Mouse (Mus musculus) liver, adult 2 months (tissue): ENCODE measurements around the gene Cbwd1. TPM values are rescaled to one million over a fixed set of nuclear protein-coding genes. Genes with fewer than 3 reads are reported as not detected.

ENCODE experiments used
- DNase-seq: peaks from one replicate; pipeline ENCODE4 v3.0.0-alpha.2; 2011; ENCODE audit warnings: low read depth, low spot score; ENCODE audit errors: extremely low read depth
- H3K27ac ChIP-seq: fragments of 200-500 bp; replicated peaks from 2 replicates; pipeline ENCODE4 v1.5.1; 2012; ENCODE audit warnings: low read depth, mild to moderate bottlenecking, control low read depth, inconsistent platforms, low read length; ENCODE audit not compliant: insufficient read depth
- H3K27me3 ChIP-seq: fragments of 200-500 bp; 2 replicates; pipeline ENCODE4 v1.6.1; 2012; ENCODE audit warnings: mild to moderate bottlenecking, moderate library complexity, low read length, inconsistent platforms; ENCODE audit not compliant: control insufficient read depth, insufficient read depth
- H3K36me3 ChIP-seq: fragments of 200-500 bp; 2 replicates; pipeline ENCODE4 v1.6.1; 2012; ENCODE audit warnings: low read length, inconsistent platforms; ENCODE audit not compliant: control insufficient read depth, insufficient read depth
- H3K4me1 ChIP-seq: fragments of 200-500 bp; 2 replicates; pipeline ENCODE4 v1.6.1; 2011; ENCODE audit warnings: low read length; ENCODE audit not compliant: control insufficient read depth, insufficient read depth
- H3K4me3 ChIP-seq: fragments of 200-500 bp; 2 replicates; pipeline ENCODE4 v1.5.1; 2011; ENCODE audit warnings: low read depth, mild to moderate bottlenecking, control low read depth, low read length, moderate library complexity; ENCODE audit not compliant: insufficient read depth
- H3K79me2 ChIP-seq: fragments of 200-500 bp; 2 replicates; pipeline ENCODE4 v1.6.1; 2012; ENCODE audit warnings: inconsistent platforms, mild to moderate bottlenecking, low read length, moderate library complexity; ENCODE audit not compliant: control insufficient read depth, insufficient read depth
- H3K9ac ChIP-seq: fragments of 200-500 bp; 2 replicates; pipeline ENCODE4 v1.6.1; 2012; ENCODE audit warnings: low read depth, mild to moderate bottlenecking, control low read depth, inconsistent platforms, low read length
- CTCF ChIP-seq: fragments of 200-500 bp; IDR thresholded peaks from 2 replicates; pipeline ENCODE4 v1.5.1; 2011; ENCODE audit warnings: low read depth, low read length, control low read depth
- POLR2A ChIP-seq: fragments of 200-500 bp; IDR thresholded peaks from 2 replicates; pipeline ENCODE4 v1.6.1; 2011; ENCODE audit warnings: low read length, control low read depth; ENCODE audit not compliant: insufficient read depth; ENCODE audit errors: extremely low read depth
- WGBS: fragments of 180-500 bp; shearing (Covaris S2); methylation state at CpG from one replicate; pipeline ENCODE4 v1.1.7; 2018; 5-methylcytosine and 5-hydroxymethylcytosine counted together
- polyA plus RNA-seq: library from polyadenylated mRNA; depleted of rRNA; stranded (reverse); fragments of >200 nt; gene quantifications from 2 replicates; pipeline ENCODE4 v1.2.3, GENCODE M21; 2012
- total RNA-seq: library from RNA; depleted of rRNA; stranded (reverse); fragments of >200 nt; gene quantifications from 2 replicates; pipeline ENCODE4 v1.2.3, GENCODE M21; 2014

Gene Cbwd1
- total and polyA plus RNA-seq, 2 experiments: 0.82 to 9.7 TPM

DNA sequence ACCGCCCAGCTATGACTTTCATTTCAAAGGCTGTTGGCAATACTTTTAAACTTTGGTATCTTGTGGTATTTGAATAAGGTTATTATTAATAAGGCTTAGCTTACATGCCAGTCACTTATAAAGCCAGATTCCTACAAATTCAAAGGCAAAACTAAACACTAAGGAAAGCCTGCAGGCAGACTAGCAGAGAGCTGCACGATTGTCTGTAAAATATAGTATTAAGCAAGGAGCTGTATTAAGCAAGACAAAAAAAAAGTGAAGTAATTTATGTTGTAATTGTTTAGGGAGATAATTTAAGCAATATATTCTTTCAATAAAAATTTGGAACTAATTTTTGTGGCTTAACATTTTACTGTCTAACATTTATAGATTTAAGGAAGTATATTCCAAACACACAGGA, 5.5 kb upstream of the Cbwd1 start:
- TF ChIP-seq CTCF (no peak), POLR2A (no peak)
- H3K36me3 ChIP-seq: no peaks in the 10 kb centered on the region
- 73% methylated on average over 2 of the region's 2 CpGs for WGBS
- H3K79me2 ChIP-seq: no peaks in the 10 kb centered on the region
- no peak overlapping the region for H3K9ac ChIP-seq
- H3K4me1 ChIP-seq: no peaks in the 10 kb centered on the region
- H3K27me3 ChIP-seq: no peaks in the 10 kb centered on the region
- H3K27ac ChIP-seq: no peak overlapping the region
- no peak overlapping the region for H3K4me3 ChIP-seq
- no peak for DNase-seq

DNA sequence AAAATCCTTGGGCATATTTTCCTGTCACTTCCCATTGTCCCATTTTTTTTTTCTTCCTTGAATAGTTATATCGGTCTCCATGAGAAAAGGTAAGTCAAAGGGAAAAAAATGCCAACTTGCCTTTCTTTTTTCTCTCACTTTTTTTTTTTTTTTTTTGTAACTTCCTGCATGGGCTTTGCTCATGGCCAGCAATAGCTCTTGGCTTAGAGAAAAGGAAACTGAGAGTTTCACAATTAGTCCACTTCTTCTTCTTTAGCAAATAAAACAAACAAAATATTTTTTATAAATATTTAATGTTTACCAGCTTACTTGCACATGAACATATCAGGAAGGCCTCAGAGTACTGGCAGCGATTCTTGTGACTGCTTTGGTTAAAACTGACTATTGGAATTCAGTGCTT, 4.8 kb upstream of the Cbwd1 start:
- Histone ChIP-seq H3K27me3 (no peaks in the 10 kb centered on the region), H3K4me3 (no peak overlapping the region), H3K27ac (no peak overlapping the region), H3K36me3 (no peaks in the 10 kb centered on the region), H3K4me1 (no peaks in the 10 kb centered on the region), H3K9ac (no peak overlapping the region), H3K79me2 (no peaks in the 10 kb centered on the region)
- peak; percentile 44 for DNase-seq
- WGBS: 48% methylated on average over 2 of the region's 2 CpGs
- TF ChIP-seq CTCF (no peak), POLR2A (no peak)

DNA sequence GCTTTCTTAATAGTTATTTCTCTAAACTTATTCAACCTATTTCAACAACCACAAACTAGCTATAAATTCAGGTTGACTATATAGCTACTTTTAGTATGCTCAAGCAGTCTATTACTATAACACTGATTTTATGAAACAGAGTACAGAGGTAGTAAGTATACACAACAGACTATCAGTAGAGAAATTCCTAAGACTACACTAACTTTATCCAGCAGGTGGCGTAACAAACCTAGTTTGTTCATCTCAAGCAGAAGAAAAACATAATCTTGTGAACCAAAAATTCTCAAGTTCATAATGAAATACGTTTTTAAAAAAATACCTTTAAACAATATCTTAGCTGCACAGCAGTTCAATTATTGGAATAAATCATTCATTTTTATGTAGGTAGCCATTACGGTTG, 2.9 kb downstream of the Cbwd1 start:
- 34% methylated on average over 3 of the region's 3 CpGs for WGBS
- Histone ChIP-seq H3K27me3 (no peaks in the 10 kb centered on the region), H3K4me1 (peaks cover 1% of the 10 kb centered on the region), H3K79me2 (no peaks in the 10 kb centered on the region), H3K36me3 (peaks cover 11% of the 10 kb centered on the region), H3K4me3 (no peak overlapping the region), H3K9ac (no peak overlapping the region), H3K27ac (no peak overlapping the region)
- no peak for TF ChIP-seq POLR2A
- TF ChIP-seq CTCF: 0 out of 2 replicates have a peak, but pooled peaks have one; percentile 10
- peak; percentile 63 for DNase-seq

DNA sequence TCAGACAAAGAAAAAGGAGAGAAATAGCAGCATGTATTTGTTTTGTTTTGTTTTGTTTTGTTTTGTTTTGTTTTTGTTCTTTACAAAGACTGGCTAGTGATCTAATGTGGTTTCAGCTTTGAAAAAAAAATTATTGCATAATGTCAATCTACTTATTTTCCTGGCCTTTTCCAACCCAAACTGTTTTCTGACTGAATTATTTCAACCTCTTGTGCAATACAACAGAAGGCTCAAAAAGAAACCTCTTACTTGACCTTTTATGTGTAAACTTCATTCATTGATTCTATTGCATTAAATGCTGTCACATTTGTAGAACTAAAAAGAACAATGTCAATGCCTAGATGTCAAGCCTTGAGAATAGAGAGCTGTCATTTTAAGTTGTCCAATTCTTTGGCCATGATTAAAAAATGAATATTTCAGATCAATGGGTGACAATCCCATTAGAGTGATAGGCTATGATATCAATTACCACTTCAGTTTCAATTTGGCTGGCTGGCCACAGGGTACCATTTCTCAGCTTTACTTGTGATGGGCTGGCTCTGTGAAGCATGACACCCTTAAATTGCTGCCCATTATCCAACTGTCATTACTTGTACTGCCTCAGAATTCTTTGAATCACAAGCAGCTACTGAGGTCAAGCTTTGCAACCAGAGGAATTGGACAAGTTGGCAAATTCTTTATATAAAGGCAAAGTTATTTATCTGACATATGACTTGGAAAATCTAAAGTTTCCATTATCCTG, 15.7 kb downstream of the Cbwd1 start:
- peak; percentile 87 for DNase-seq
- H3K4me1 ChIP-seq: peaks cover 2% of the 10 kb centered on the region
- no peak overlapping the region for H3K4me3 ChIP-seq
- TF ChIP-seq CTCF (no peak), POLR2A (no peak)
- no peaks in the 10 kb centered on the region for H3K79me2 ChIP-seq
- no peak overlapping the region for H3K9ac ChIP-seq
- no peaks in the 10 kb centered on the region for H3K27me3 ChIP-seq
- peaks cover 2% of the 10 kb centered on the region; the same call in 1 of the 2 replicates for H3K36me3 ChIP-seq
- no peak overlapping the region for H3K27ac ChIP-seq

DNA sequence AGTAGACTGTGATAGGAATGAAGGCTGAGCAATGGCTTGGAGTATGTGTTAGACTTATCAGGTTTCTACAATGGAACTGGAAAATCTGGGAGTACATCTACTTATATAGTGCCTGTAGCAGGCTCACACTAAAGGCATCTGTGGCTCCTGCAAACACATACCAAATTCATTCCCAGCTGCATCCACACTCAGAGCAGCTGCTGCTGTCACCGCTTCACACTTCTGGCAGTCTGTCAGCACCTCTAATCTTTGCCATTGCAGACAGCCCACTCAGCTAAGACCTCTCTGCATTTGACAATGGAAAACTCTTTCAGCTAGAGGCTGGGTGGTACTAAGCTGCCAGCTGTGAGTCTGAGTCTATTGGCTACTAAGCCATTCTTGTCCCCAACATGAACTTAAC, 24.3 kb downstream of the Cbwd1 start:
- no peak for TF ChIP-seq POLR2A
- no peak for TF ChIP-seq CTCF
- H3K36me3 ChIP-seq: no peaks in the 10 kb centered on the region
- H3K4me1 ChIP-seq: peaks cover 3% of the 10 kb centered on the region; the same call in 1 of the 2 replicates
- no peak overlapping the region for H3K4me3 ChIP-seq
- no peaks in the 10 kb centered on the region for H3K27me3 ChIP-seq
- 93% methylated on average over 1 of the region's 1 CpGs for WGBS
- no peak overlapping the region for H3K27ac ChIP-seq
- DNase-seq: no peak
- no peaks in the 10 kb centered on the region for H3K79me2 ChIP-seq
- H3K9ac ChIP-seq: no peak overlapping the region

DNA sequence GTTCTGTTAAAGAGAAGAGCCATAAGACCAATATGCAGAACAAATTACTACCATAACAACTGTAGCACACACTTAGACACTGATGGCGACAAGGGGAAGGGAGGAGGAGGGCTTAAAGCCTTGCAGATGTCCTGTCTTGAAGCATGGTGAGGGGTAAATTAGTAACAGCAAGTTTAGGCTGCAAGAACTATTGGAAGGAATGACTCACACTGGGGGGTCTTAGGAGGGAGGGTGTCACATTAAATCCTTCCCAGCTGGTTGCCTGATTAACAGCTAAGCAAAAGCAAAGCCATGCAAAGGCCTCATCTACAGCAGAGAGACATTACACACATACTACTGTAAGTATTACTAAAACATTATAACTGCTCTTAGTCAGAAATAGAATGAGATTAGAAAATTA, 32.4 kb downstream of the Cbwd1 start:
- H3K4me3 ChIP-seq: no peak overlapping the region
- TF ChIP-seq POLR2A: no peak
- no peak for TF ChIP-seq CTCF
- WGBS: 90% methylated on average over 1 of the region's 1 CpGs

More for the DNA sequence above, 32.4 kb downstream of the Cbwd1 start:
- no peaks in the 10 kb centered on the region for H3K27me3 ChIP-seq
- H3K4me1 ChIP-seq: no peaks in the 10 kb centered on the region
- DNase-seq: no peak
- H3K27ac ChIP-seq: no peak overlapping the region
- no peaks in the 10 kb centered on the region for H3K79me2 ChIP-seq
- H3K36me3 ChIP-seq: peaks cover 6% of the 10 kb centered on the region
- H3K9ac ChIP-seq: no peak overlapping the region
